Mouse (Mus musculus) T-helper 1 cell (primary cell): ENCODE measurements around the gene AB124611.
"Not testable (repeated sequence)": the region's sequence is repeated elsewhere in the genome, so short reads cannot be mapped to it uniquely, and the experiment has no call there.

Experiments
- in situ Hi-C: fragments of 300-600 bp; cut with MboI, MseI; formaldehyde crosslinking; loops from one replicate; pipeline ENCODE4 v1.15.1; 2025; ENCODE audit warnings: high pct_unique_total_duplicates

AB124611 gene

DNA sequence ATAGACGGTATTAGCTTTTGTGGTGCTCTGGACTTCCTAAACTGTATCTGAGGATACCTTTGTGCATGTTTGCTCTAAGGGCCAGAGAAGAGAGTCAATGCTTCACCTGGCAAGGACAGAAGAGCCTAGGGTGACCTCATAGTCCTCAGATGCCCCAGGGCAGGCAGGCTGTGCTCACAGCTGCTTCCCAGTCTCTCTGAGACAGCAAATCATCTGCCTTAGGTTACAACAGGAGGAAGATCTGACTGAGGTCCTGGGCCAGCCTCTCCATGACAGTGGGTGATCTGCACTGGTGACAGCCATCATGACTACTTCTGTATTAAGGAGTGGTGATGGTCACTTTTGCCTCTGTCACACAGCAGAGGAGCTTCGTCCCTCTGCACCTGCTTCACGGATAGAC lies 33.2 kb downstream of the AB124611 start:
- in situ Hi-C loops = no loop called here

DNA sequence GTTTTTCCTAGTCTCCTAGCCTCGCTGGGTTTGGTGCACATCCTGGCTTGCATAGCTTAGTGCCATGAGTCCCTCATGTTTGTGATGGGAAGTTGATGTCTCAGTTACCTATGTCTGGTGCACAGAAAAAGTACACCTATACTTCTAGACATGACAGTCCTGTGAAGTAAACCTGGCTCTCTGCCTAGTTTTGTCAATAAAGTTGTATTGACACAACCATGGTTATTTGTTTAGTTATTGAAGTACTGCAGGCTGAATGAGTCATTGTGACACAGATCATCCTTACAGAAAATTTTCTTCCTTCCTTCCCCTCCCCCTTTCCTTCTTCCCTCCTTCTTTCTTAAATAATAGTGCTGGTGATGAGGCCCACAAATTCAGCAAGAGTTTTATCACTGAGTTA lies 38.4 kb downstream of the AB124611 start:
- in situ Hi-C loops = no loop called here

DNA sequence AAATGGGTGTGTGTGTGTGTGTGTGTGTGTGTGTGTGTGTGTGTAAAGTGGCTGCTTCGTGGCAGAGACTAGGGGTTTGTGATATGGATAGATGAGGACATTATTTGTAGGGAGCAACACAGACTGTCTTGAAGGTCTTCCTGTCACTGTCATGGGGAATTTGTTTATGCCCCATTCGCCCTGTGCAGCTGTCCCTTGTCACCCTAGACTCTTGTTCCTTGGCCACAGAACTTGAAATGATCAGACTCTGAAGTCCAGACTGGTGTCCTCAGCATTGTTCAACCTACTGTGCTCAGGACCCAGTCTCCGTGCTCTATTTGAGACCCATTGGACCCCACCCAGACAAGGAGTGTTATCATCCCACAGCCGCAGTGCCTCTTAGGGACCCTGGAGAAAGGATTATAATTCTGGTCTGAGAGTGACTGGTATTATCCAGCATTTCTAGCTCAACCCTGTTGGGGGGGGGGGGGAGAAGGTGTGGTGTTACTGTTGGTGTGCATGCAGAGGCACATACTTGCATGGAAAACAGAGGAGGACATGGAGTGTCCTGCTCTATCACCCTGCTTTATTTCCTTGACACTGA lies 39.1 kb downstream of the AB124611 start:
- in situ Hi-C loops = no loop called here

DNA sequence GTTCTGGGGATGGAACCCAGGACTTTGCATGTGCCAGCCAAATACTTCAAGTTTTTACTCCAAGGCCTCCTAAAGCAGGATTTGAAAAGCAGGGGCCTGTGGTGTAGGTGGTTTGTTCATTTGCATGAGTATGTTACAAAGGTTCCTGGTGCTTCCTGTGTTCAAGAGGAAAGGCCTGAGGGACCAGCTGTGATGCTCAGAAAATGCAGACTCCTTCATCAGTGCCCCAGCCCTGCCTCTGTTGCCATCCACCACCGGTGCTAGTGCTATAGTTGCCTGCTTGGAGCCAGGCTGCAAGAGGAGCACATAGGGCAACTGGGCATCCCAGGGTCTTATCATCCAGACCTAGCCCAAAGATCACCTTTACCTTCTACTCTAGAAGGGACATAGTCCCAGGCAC lies 40.6 kb downstream of the AB124611 start:
- in situ Hi-C loops = no loop called here

DNA sequence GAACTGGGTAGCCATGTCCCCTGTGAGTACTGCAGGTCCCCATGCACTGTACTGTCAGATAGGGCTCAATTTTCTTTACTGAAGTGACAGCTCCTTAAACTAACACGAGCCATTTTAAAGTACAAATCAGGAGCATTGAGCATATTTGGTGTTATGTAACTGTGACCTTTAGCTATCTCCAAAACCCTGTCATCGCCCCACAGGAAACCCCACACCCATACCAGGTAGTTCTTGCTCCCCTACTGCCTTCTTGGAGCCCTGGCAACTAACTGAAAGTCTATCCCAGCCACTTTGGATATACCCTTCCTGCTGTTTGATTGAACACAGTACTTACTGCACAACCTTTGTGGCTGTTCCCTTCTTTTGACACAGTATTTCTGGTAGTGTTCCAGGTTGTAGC lies 41.1 kb downstream of the AB124611 start:
- in situ Hi-C loops = no loop called here

DNA sequence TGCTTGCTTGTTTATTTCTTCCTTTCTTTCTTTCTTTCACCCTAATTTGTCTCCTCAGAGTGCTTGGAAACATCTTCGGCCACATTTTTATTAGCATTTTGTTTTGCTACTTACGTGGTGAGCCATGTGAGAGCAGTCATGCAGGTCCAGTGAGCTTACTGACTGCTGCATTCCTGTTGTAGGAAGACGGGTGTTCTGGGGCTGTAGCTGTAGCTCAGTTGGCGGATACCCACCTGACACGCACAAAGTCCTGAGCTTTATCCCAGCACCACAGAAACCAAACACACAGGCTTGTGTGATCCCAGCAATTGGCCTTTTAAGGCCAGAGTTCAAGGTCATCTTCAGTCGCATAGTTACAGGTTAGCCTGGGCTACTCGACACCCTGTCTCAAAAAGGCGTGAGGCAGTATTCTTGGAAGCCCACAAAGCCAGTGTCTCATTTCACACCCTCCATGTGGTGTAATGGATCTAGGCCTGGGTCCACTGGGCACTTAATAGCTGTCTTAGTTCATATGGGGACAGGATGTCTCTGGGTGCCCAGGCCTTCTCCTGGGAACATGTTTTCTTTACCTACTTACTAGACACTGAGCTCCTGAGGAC lies 42.8 kb downstream of the AB124611 start:
- in situ Hi-C loops = no loop called here

DNA sequence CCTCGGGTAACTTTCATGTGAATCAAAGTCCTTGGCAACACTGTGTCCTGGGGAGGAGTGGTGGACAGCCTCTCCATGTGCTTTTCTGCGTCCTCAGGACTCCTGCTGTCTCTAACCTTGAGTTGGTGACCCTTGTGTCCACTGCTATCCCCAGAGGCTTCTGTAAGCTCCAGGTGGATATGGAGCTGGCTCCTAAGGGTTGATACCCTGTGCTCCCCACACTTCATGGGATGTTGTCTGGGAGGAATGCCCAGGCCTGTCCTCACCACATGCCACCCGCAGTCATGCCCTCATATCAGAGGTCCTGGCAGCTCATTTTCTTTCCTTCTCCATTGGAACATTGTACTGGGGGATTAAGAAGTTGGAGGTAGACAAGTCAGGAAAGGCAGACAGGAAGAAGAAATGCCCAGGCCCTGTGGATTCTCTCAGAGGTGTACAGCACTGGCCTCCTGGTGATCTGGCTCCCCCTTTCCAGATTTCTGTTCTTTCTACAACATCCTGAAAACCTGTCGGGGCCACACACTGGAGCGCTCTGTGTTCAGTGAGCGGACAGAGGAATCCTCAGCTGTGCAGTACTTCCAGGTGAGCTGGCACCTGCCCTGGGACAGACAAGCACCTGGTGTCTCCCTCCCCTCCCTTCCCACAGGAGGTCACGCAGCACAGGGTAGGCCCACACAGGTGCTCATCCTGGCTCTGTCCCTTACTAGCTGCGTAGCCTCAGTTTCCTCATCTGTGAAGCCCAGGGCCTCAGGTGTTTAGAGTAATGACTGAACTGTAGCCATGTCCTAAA lies 48.2 kb downstream of the AB124611 start:
- in situ Hi-C loops = no loop called here

DNA sequence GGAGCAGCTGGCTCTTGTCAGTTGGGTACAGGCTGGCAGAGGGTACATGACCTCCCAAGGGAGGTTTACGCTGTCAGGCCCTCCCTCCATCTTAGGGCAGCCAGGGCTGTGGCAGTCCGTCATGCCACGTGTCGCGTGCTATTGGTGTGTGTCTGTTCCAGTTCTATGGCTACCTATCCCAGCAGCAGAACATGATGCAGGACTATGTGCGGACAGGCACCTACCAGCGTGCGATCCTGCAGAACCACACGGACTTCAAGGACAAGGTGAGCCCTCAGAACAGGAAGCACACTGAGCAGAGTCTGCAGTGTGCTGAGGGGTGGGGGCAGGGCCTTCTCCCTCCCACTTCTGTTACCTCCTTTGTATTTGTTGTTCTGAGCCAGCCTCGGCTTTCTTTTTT lies 49.3 kb downstream of the AB124611 start:
- in situ Hi-C loops = no loop called here

DNA sequence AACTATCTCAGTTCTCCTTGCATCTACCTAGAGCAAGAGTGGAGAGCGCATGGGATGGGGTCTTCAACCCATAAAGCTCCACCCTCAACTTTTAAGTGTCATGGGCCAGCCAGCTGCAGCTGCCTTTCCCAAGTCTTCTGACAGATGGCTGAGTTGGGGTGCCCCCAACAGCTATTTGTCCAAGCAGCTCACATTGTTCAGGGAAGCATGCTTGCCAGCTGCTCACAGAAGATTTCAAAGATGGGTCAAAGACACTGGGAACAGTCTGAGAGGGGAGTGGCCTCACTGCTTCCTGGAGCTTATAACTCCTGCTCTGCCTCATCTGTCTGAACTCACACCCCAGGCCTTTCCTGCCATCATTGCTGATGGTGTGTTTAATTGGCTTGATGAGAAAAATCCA lies 50.3 kb downstream of the AB124611 start:
- in situ Hi-C loops = no loop called here

DNA sequence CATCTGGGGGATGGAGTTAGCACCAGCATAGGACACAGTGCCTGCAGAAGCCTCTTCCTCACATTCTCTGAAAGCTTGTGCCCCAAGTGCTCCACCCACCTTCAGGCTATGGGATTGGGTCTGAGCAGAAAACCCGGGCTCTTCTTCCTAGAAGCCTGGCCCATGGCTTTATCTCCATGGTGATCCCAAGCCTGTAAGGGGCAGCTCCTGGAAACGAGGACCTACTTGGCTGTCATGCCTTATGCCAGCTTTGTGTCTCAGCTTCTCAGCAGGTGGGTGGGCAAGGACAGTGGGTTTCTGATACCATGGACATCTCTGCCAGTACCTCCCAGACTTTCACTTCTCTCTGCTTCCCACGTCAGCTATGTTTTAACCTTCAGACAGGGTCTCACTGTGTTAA lies 52.2 kb downstream of the AB124611 start:
- in situ Hi-C loops = no loop called here

DNA sequence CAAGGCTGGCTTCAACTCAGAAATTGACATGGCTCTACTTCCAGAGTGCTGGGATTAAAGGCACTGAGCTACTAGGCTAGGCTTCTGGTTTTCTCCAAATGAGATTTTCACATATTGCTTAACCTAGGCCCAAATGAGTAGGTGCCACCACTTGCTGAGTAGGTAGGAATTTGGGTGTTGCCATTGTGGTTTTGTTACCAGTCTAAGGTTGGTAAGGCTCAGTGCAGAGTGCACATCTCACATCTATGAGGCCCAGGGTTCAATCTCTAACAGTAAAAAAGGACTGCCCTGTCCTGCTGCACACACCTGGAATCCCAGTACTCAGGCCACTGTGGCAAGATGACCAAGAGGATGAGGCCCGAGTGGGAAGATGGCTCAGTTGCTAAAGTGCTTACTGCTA lies 59.4 kb downstream of the AB124611 start:
- in situ Hi-C loops = no loop called here

DNA sequence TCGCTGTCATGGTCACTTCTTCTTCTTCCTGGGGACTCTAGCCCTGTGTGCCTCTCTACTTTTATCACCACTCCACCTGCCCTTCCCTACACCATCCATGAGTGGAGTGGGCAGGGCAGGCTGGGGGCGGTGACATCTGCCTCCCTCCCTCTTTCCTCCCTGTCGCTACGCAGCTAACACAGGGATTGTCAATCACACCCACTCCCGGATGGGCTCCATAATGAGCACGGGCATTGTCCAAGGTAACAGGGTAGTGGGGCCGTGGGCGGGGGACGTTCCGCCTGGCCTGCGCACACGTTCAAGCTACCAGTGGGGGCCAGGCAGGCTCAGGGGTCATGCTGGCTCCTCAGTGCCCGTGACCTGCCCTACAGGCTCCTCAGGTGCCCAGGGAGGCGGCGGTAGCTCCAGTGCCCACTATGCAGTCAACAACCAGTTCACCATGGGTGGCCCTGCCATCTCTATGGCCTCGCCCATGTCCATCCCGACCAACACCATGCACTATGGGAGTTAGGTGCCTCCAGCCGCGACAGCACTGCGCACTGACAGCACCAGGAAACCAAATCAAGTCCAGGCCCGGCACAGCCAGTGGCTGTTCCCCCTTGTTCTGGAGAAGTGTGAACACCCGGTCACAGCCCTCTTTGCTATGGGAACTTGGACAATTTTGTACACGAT lies 61.8 kb downstream of the AB124611 start:
- in situ Hi-C loops = no loop called here

DNA sequence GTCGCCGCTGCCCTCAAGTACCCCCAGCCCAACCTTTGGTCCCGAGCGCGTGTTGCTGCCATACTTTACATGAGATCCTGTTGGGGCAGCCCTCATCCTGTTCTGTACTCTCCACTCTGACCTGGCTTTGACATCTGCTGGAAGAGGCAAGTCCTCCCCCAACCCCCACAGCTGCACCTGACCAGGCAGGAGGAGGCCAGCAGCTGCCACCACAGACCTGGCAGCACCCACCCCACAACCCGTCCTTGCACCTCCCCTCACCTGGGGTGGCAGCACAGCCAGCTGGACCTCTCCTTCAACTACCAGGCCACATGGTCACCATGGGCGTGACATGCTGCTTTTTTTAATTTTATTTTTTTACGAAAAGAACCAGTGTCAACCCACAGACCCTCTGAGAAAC lies 62.4 kb downstream of the AB124611 start:
- in situ Hi-C loops = no loop called here

DNA sequence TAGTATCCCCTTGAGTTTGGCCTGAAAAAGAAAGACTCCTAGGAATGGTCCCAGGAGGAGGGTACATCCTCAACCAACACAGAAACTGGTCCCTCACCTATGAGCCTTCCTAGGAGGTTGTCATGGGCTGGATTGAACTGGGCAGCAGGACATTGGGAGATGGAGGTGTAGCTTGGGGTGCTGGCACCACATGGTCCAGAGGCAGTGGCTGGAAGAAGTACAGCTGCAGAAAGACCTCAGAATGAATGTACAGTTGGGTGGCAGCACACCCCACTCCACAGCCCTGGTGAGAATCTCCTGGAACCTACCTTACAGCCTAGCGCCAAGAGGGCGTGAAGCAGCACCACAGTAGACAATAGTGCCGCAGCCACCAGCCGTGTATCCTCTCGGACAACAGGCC lies 63.6 kb downstream of the AB124611 start:
- in situ Hi-C loops = no loop called here

DNA sequence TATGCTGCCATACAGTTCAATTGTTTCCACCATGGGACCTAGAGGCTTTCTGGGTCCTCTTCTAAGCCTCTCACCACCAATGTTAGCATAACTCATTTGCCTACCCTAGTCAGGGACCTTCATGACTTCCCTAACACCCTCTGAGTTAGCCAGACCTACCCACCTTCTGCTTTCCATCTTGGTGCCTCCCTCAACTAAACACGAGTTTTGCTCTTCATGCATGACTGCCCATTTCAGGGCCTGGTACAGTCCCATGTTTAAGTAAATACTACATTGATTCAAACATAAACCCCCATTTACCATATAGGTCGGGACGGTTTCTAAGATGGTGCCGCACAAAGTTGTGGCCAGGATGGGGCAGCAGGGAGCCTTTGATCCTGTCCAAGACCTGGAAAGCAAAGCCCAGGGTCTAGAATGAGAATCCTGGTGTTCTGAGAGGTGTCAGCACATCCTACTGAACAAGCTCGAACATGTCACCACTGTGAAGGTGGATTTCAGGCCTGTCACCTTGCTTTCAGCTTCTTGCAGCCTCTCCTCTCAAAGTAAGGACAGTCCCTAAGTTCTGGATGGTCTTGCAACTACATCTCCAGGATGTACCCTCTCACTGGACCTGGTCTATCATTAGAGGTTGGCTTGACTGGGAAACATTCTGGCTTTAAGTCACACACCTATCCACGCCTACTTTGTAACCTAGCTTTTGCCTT lies 65.3 kb downstream of the AB124611 start:
- in situ Hi-C loops = no loop called here

DNA sequence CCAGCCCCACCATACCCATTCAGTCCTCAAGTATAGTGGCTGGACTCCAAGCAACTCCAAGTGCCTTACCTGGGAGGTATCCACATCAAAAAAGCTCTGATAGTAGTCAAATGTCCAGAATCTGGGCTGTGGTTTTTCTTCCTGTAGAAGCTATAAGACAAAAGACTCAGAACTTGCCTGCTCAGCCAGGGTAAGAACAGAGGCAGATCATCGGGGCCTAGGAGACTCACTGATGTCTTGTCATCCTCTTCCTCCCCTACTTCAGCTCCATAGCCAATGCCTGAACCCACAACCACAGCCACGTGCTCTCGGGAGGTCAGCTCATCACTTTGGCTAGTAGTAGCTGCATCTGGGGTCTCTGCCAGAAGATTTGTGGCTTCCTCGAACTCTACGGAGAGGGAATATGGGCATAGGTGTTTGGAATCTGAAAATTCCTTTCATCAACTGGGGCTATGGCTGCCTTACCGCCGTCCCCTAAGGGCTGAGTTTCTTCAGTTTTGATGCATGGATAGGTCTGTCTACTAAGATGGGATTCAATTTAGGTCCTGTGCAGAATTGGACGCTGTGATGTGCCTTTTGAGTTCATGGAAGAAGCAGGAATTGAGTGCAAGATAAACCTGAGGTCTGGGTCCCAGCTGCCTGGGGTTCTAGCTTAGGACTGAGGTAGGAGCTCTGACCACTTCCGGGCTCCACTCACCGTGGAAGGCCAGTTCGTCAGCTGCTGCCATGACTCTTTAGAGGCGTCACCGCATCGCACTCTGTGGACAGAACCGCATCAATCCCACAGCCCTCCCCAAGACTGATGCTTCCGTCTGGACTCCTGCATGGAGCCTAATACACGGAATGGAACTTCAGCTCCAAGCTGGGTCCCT lies 66.1 kb downstream of the AB124611 start:
- in situ Hi-C loops = no loop called here

DNA sequence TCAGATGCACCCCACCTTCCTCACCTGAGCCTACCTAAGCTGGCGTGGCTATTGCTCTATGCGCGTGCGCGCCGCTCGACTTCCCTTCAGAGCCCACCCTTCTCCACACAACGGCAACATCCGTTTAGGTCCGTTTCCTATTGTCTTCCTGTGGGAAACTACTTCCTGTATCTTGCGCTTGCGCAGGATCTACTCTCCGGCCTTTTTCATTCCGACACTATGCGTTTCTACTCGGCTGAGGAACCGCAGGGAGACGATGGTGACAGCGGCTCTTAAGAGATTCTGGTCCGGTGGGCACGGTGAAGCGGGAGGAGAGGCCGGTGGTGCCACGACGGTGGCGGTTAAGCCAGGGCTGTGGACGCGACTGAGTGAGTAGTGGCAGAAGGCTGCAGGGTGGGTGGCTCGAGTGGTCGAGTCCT lies 66.7 kb downstream of the AB124611 start, which contains the start of the genes Timm29 and Yipf2:
TSS of gene Timm29 (plus strand) at position 20 of the 419 bp plus-strand sequence.
TSS of gene Yipf2 (minus strand) at position 126 of the 419 bp plus-strand sequence.
- in situ Hi-C loops = no loop called here

DNA sequence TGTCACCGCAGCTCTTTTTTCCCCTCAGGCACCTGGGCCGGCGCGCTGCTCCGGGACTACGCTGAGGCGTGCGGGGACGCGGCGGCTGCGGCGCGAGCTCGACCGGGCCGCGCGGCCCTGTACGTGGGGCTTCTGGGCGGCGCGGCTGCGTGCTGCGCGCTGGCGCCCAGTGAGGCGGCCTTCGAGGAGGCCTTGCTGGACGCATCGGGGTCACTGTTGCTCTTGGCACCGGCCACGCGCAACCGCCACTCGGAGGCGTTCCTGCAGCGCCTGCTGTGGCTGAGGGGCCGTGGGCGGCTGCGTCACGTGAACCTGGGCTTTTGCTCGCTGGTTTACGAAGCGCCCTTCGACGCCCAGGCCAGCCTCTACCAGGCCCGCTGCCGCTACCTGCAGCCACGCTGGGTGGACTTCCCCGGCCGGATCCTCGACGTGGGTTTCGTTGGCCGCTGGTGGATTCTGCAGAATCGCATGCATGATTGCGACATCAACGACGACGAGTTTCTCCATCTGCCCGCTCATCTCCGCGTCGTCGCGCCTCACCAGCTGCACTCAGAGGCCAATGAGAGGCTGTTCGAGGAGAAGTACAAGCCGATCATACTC lies 67.2 kb downstream of the AB124611 start:
- in situ Hi-C loops = no loop called here

DNA sequence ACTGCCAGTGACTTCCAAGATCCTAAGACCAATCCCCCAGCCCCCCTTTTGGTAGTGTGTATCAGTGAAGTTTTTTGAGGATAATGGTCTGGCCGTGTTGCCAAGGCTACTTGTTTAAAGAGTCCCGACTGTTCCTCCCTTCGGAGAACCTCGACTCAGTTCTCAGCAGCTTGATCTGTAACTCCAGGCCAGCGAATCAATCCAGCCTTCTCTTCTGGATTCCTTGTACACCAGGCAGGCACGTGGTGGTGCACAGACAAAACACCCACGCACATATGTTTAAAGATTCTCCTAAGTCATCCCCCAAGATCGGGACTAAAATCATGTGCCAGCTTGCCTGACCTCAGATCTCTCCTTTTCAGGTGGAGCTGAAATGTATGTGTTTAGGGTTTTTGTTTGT lies 68.4 kb downstream of the AB124611 start:
- in situ Hi-C loops = not testable (repeated sequence)

DNA sequence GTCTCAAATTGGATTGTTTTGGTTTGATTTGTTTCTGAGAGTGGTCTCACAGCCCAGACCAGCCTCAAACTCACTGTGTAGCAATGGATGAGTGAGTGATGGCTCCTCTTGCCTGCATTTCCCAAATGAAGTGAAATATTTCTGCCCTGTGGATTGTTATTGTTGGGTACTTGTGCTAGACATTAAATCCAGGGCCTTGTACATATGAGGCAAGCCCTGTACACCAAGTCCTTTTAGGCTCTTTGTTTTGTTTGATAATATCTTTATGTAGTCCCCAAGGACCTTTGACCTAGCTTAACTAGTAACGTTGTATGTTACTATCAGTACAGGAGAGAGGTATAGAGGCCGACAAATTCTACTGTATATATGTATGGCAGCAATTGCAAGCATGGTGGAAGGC lies 68.9 kb downstream of the AB124611 start:
- in situ Hi-C loops = no loop called here
